Mouse (Mus musculus): ENCODE measurements at regions not wholly inside any gene's neighbourhood (a gene's known extent, or its start where the extent isn't known, plus 50 kb on each side); places are given as distances from the start of the nearest gene placed in this dataset.

GRCm38 (mm10) chr3:147060659-147061058 is 208.5 kb downstream of the Ttll7 start:
- TF ChIP-seq CTCF (IDR thresholded peaks at IDR 0.05; ENCODE audit: low read depth), result no peak
- TF ChIP-seq EP300 (IDR thresholded peaks at IDR 0.05; ENCODE audit: low read depth), result no peak
- WGBS (ENCODE audit: insufficient replicate concordance), result 65% methylated on average over 8 of the region's 8 CpGs

DNA sequence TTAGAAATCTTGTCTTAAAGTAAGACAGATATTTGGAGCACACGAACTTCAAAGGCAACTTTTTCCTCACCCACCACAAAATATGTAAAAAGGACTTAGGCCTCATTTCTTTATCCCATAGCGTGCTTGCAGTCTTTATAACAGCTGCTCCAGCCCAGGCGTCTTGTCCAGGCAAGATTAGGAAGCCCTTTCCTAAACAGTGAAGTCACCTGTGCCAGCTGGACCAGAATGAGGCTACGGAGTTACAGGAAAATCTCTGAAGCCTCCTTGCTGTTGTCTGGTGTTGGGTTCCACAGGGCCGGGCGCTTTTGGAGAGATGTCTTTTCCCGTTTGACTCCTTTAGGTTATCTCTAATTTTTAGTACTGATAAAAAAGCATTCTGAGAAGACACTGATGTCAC is 210.3 kb downstream of the Ttll7 start:
- no peak overlapping the region for H3K4me2 ChIP-seq (ENCODE audit: low read depth)
- no peaks in the 10 kb centered on the region for H3K9me3 ChIP-seq (ENCODE audit: control insufficient read depth, low read length)
- H3K4me1 ChIP-seq (replicated peaks; ENCODE audit: control insufficient read depth in 2 of 2, insufficient read depth in 2 of 2, low read length in 1 of 2), result no peaks in the 10 kb centered on the region
- H3K4me3 ChIP-seq (ENCODE audit: insufficient read depth in 1 of 2, low read depth in 2 of 2, low read length in 2 of 2), result no peak overlapping the region
- H3K36me3 ChIP-seq (replicated peaks; ENCODE audit: control insufficient read depth, insufficient read depth, low read depth), result no peaks in the 10 kb centered on the region
- H3K9ac ChIP-seq (replicated peaks), result no peak overlapping the region
- no peak overlapping the region for H3K27ac ChIP-seq
- 63% methylated on average over 7 of the region's 7 CpGs for WGBS (ENCODE audit: insufficient replicate concordance)
- ATAC-seq (ENCODE audit: insufficient read depth) (no peak), DNase-seq (ENCODE audit: low read depth in 3 of 3, low spot score in 3 of 3) (no peak)
- TF ChIP-seq CTCF (IDR thresholded peaks at IDR 0.05; ENCODE audit: low read depth), result no peak
- TF ChIP-seq EP300 (IDR thresholded peaks at IDR 0.05; ENCODE audit: low read depth), result no peak
- no peaks in the 10 kb centered on the region for H3K27me3 ChIP-seq (ENCODE audit: control insufficient read depth, insufficient read depth, low read length)

More at GRCm38 (mm10) chr3:147060659-147061058, 208.5 kb downstream of the Ttll7 start:
- no peaks in the 10 kb centered on the region for H3K27me3 ChIP-seq (ENCODE audit: control insufficient read depth, insufficient read depth, low read length)
- H3K9me3 ChIP-seq (ENCODE audit: control insufficient read depth, low read length), result no peaks in the 10 kb centered on the region
- H3K4me3 ChIP-seq (ENCODE audit: insufficient read depth in 1 of 2, low read depth in 2 of 2, low read length in 2 of 2), result no peak overlapping the region
- DNase-seq (ENCODE audit: low read depth in 3 of 3, low spot score in 3 of 3), result no peak
- no peaks in the 10 kb centered on the region for H3K4me1 ChIP-seq (replicated peaks; ENCODE audit: control insufficient read depth in 2 of 2, insufficient read depth in 2 of 2, low read length in 1 of 2)
- H3K36me3 ChIP-seq (replicated peaks; ENCODE audit: control insufficient read depth, insufficient read depth, low read depth), result no peaks in the 10 kb centered on the region
- H3K9ac ChIP-seq (replicated peaks), result no peak overlapping the region
- no peak for ATAC-seq (ENCODE audit: insufficient read depth)
- no peak overlapping the region for H3K4me2 ChIP-seq (ENCODE audit: low read depth)
- H3K27ac ChIP-seq, result no peak overlapping the region

DNA sequence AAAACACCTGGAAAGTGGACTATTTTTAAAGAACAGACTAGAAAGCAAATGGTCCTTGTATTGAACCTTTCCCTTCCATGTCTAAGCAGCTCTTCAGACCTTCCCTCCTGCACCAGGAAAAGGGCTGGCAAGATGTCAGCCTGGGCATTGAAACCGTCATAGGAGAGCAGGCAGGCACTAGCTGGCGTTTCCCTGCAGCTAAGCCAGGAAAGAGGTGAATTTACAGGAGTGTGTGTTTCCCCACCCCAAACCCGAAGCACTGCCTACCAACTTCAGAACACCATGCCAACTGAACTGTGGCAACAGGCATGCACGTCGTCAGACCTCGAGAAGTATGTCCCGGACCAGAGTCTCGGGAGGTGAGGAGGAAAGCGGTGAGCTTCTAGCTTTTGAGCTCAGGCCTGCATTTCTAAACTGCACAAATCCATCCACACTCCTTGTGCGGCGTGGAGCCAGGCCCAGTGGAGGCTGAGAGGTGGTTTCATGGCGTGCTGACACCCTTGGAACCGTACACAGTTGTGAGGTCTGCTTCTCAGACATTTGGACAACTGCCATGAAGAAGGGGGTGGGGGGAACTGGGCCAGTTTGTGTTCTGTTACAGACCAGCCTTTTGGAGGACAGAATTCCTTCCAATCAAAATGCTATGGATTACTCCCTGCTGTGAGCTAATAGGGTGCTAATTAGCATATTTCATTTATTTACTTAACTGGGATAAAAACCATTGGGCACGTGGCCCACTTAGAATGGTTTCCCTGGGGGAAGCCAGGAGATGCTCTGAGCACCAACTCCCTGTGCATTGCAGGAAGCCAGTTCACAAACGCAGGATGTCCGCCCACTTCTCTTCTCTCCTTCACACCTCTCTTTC is 211.6 kb downstream of the Ttll7 start:
- Histone ChIP-seq H3K4me2 (ENCODE audit: low read depth) (no peak overlapping the region), H3K27me3 (ENCODE audit: control insufficient read depth, insufficient read depth, low read length) (no peaks in the 10 kb centered on the region), H3K36me3 (replicated peaks; ENCODE audit: control insufficient read depth, insufficient read depth, low read depth) (no peaks in the 10 kb centered on the region), H3K4me1 (replicated peaks; ENCODE audit: control insufficient read depth in 2 of 2, insufficient read depth in 2 of 2, low read length in 1 of 2) (no peaks in the 10 kb centered on the region), H3K9ac (replicated peaks) (no peak overlapping the region), H3K4me3 (ENCODE audit: insufficient read depth in 1 of 2, low read depth in 2 of 2, low read length in 2 of 2) (no peak overlapping the region), H3K27ac (no peak overlapping the region), H3K9me3 (ENCODE audit: control insufficient read depth, low read length) (no peaks in the 10 kb centered on the region)
- no peak for ATAC-seq (ENCODE audit: insufficient read depth)
- no peak for DNase-seq (ENCODE audit: low read depth in 3 of 3, low spot score in 3 of 3)
- no peak for TF ChIP-seq EP300 (IDR thresholded peaks at IDR 0.05; ENCODE audit: low read depth)
- TF ChIP-seq CTCF (IDR thresholded peaks at IDR 0.05; ENCODE audit: low read depth), result no peak
- WGBS (ENCODE audit: insufficient replicate concordance), result 64% methylated on average over 16 of the region's 16 CpGs

- Histone ChIP-seq H3K9ac (replicated peaks) (no peak overlapping the region), H3K9me3 (ENCODE audit: control insufficient read depth, low read length) (no peaks in the 10 kb centered on the region), H3K27me3 (ENCODE audit: control insufficient read depth, insufficient read depth, low read length) (no peaks in the 10 kb centered on the region), H3K36me3 (replicated peaks; ENCODE audit: control insufficient read depth, insufficient read depth, low read depth) (no peaks in the 10 kb centered on the region), H3K4me3 (ENCODE audit: insufficient read depth in 1 of 2, low read depth in 2 of 2, low read length in 2 of 2) (no peak overlapping the region), H3K4me1 (replicated peaks; ENCODE audit: control insufficient read depth in 2 of 2, insufficient read depth in 2 of 2, low read length in 1 of 2) (no peaks in the 10 kb centered on the region), H3K4me2 (ENCODE audit: low read depth) (no peak overlapping the region), H3K27ac (no peak overlapping the region)
- DNase-seq (ENCODE audit: low read depth in 3 of 3, low spot score in 3 of 3), result no peak
- ATAC-seq (ENCODE audit: insufficient read depth), result no peak
- 28% methylated on average over 3 of the region's 3 CpGs for WGBS (ENCODE audit: insufficient replicate concordance)
- TF ChIP-seq CTCF (IDR thresholded peaks at IDR 0.05; ENCODE audit: low read depth), result no peak
- no peak for TF ChIP-seq EP300 (IDR thresholded peaks at IDR 0.05; ENCODE audit: low read depth)
Measured at GRCm38 (mm10) chr3:147064443-147064868, 212.3 kb downstream of the Ttll7 start.

DNA sequence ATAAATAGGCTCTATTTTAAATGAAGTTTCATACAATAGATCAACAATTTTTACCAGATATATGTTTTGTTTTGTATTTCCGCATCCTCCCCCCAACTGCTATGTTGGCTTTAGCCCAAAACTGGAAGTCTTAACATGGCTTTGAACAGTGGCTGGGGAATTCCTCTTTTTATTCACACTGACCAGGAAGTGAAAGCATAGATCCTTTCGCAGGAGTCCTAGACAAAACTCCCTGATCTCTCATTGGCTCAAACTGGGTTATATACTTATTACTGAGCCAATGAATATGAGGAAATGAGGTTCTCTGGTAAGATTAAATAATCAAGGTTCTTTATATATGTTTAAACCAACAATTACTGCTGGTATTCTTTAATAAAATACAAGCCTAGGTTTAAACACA is 218.8 kb downstream of the Ttll7 start:
- ATAC-seq (ENCODE audit: insufficient read depth) (no peak), DNase-seq (ENCODE audit: low read depth in 3 of 3, low spot score in 3 of 3) (no peak)
- no peaks in the 10 kb centered on the region for H3K9me3 ChIP-seq (ENCODE audit: control insufficient read depth, low read length)
- TF ChIP-seq EP300 (IDR thresholded peaks at IDR 0.05; ENCODE audit: low read depth) (no peak), CTCF (IDR thresholded peaks at IDR 0.05; ENCODE audit: low read depth) (no peak)
- H3K4me1 ChIP-seq (replicated peaks; ENCODE audit: control insufficient read depth in 2 of 2, insufficient read depth in 2 of 2, low read length in 1 of 2), result no peaks in the 10 kb centered on the region
- no peaks in the 10 kb centered on the region for H3K27me3 ChIP-seq (ENCODE audit: control insufficient read depth, insufficient read depth, low read length)
- WGBS (ENCODE audit: insufficient replicate concordance), result 59% methylated on average over 2 of the region's 2 CpGs
- H3K4me3 ChIP-seq (ENCODE audit: insufficient read depth in 1 of 2, low read depth in 2 of 2, low read length in 2 of 2), result no peak overlapping the region
- no peak overlapping the region for H3K4me2 ChIP-seq (ENCODE audit: low read depth)
- H3K36me3 ChIP-seq (replicated peaks; ENCODE audit: control insufficient read depth, insufficient read depth, low read depth), result no peaks in the 10 kb centered on the region
- no peak overlapping the region for H3K9ac ChIP-seq (replicated peaks)
- H3K27ac ChIP-seq, result no peak overlapping the region
